Comparison of ENCODE assay signal across 24 mouse cellular contexts in the genomic region with DNA sequence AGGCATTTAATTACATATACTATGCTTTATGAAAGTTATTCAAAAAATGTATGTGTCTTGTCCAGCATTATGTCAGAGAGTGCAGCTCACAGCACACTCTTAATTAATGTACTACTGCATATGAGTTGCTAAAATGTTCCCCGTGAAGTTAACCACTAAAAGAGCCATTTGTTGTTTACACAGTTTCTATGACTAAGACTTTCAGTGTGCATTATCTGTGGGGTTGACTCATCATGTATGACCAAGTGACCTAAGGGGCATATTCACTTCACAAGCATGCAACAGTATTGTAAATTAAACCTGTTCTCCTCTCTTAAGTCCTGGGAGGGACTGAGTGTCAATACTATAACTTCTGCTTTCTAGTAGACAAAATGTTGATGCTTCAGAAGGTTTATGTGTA.
DNase-seq lines count a peak whose midpoint lies in the region; ATAC-seq and TF ChIP-seq lines count a peak whose summit lies in the region.
"Had no signal": no experiment of that assay in that cellular context is flagged by ENCODE, and none has a peak within 500 bp of the region (broad histone marks: within the 10 kb centered on the region; RNA-seq: fewer than 3 reads in every experiment).

No protein-coding gene starts in this region.

- no peaks in the 10 kb centered on the region for H3K36me3 ChIP-seq in limb, embryonic 11.5 days (ENCODE audit: control insufficient read depth, insufficient read depth, low read length)
- H3K36me3 ChIP-seq in limb, embryonic 10.5 days: no peaks in the 10 kb centered on the region
- H3K36me3 ChIP-seq in C2C12 (ENCODE audit: control insufficient read depth, insufficient read depth): no peaks in the 10 kb centered on the region
- H3K36me3 ChIP-seq: embryonic facial prominence, embryonic 13.5 days; embryonic facial prominence, embryonic 15.5 days; forebrain, embryonic 10.5 days; forebrain, embryonic 12.5 days had no signal

- no peaks in the 10 kb centered on the region for H3K27me3 ChIP-seq in limb, embryonic 11.5 days (ENCODE audit: control insufficient read depth, insufficient read depth, low read length)
- H3K27me3 ChIP-seq in limb, embryonic 10.5 days (ENCODE audit: low read depth, poor library complexity, severe bottlenecking): no peaks in the 10 kb centered on the region
- no peaks in the 10 kb centered on the region for H3K27me3 ChIP-seq in C2C12 (ENCODE audit: control insufficient read depth, insufficient read depth, insufficient read length)
- H3K27me3 ChIP-seq: embryonic facial prominence, embryonic 15.5 days; forebrain, embryonic 12.5 days; Patski had no signal

- DNase-seq in limb, embryonic 11.5 days (ENCODE audit: low spot score): peak; percentile 6
- no peak for DNase-seq in limb, embryonic 10.5 days (ENCODE audit: low spot score)
- DNase-seq in layer of hippocampus, adult 11-12 months (ENCODE audit: low spot score): no peak
- DNase-seq in testis, postnatal 10 days (ENCODE audit: low spot score): no peak
- DNase-seq: adrenal gland, postnatal 10 days; adrenal gland, postnatal 25 days; B cell, adult 2 months; cerebellum, adult 11 months; cerebellum, adult 18-20 months; cerebellum, adult 8-10 months; cerebellum, adult 9-11 months; cerebellum, postnatal 14 days; cerebellum, postnatal 36 days; embryo, embryonic 11 days had no signal

- no peak for TF ChIP-seq CTCF in C2C12 (IDR thresholded peaks at IDR 0.05; ENCODE audit: control insufficient read depth, insufficient read depth, insufficient read length)

- H3K4me3 ChIP-seq in limb, embryonic 11.5 days (ENCODE audit: low read depth, low read length): no peak overlapping the region
- H3K4me3 ChIP-seq in limb, embryonic 10.5 days: no peak overlapping the region
- no peak overlapping the region for H3K4me3 ChIP-seq in C2C12 (ENCODE audit: insufficient read depth, poor library complexity, severe bottlenecking)
- H3K4me3 ChIP-seq: embryonic facial prominence, embryonic 13.5 days; embryonic facial prominence, embryonic 15.5 days; erythroblast, embryonic 14.5 days; forebrain, embryonic 10.5 days; forebrain, embryonic 12.5 days had no signal

- H3K4me1 ChIP-seq in limb, embryonic 11.5 days (ENCODE audit: control insufficient read depth, insufficient read depth, low read length): no peaks in the 10 kb centered on the region
- H3K4me1 ChIP-seq in limb, embryonic 10.5 days: 0 out of 2 replicates have a peak, but pooled peaks cover under 1% of the 10 kb centered on the region

- no peak overlapping the region for H3K4me2 ChIP-seq in limb, embryonic 11.5 days (ENCODE audit: low read depth, severe bottlenecking)
- H3K4me2 ChIP-seq: embryonic facial prominence, embryonic 13.5 days; embryonic facial prominence, embryonic 15.5 days; forebrain, embryonic 12.5 days had no signal

- no peak overlapping the region for H3K9ac ChIP-seq in limb, embryonic 11.5 days (ENCODE audit: low read length)
- H3K9ac ChIP-seq: embryonic facial prominence, embryonic 13.5 days; embryonic facial prominence, embryonic 15.5 days; forebrain, embryonic 12.5 days had no signal

- WGBS in limb, embryonic 11.5 days: 80% methylated on average over 1 of the region's 1 CpGs
- WGBS in limb, embryonic 10.5 days: 96% methylated on average over 1 of the region's 1 CpGs

- H3ac ChIP-seq in C2C12 (ENCODE audit: control insufficient read depth, insufficient read length, low read depth): no peak overlapping the region

- ATAC-seq in limb, embryonic 11.5 days (ENCODE audit: insufficient number of reproducible peaks, low FRiP score, low TSS enrichment, low read depth): no peak
- ATAC-seq: activated CD4-positive, CD25-positive, alpha-beta regulatory T cell, adult 4 months; forebrain, embryonic 14.5 days; forebrain, embryonic 16.5 days; Patski had no signal

- no peaks in the 10 kb centered on the region for H3K9me3 ChIP-seq in limb, embryonic 11.5 days (ENCODE audit: control insufficient read depth, low read length)
- no peaks in the 10 kb centered on the region for H3K9me3 ChIP-seq in limb, embryonic 10.5 days (replicated peaks)
- H3K9me3 ChIP-seq: embryonic facial prominence, embryonic 13.5 days; embryonic facial prominence, embryonic 15.5 days; forebrain, embryonic 10.5 days; forebrain, embryonic 12.5 days had no signal

- no peaks in the 10 kb centered on the region for H3K79me2 ChIP-seq in C2C12 (ENCODE audit: control insufficient read depth, insufficient read depth)

- no peak overlapping the region for H3K27ac ChIP-seq in limb, embryonic 11.5 days (replicated peaks; ENCODE audit: low read depth, low read length)
- H3K27ac ChIP-seq in limb, embryonic 10.5 days: no peak overlapping the region
- H3K27ac ChIP-seq: embryonic facial prominence, embryonic 13.5 days; embryonic facial prominence, embryonic 15.5 days; forebrain, embryonic 10.5 days; forebrain, embryonic 12.5 days had no signal

- H3K79me3 ChIP-seq in C2C12 (ENCODE audit: low read depth): no peaks in the 10 kb centered on the region

TF ChIP-seq in C2C12, 6 proteins besides CTCF, POLR2A, EP300 and RAD21:
- TF ChIP-seq USF1 (IDR thresholded peaks at IDR 0.05; ENCODE audit: low read depth) (no peak), CEBPB (IDR thresholded peaks at IDR 0.05; ENCODE audit: low read depth) (no peak), FOSL1 (IDR thresholded peaks at IDR 0.05; ENCODE audit: insufficient read depth, low read length, poor library complexity, severe bottlenecking) (peak; percentile 92), MYOG (IDR thresholded peaks at IDR 0.05; ENCODE audit: control insufficient read depth, extremely low read depth, insufficient read length) (no peak), MAX (IDR thresholded peaks at IDR 0.05) (no peak)
TF ChIP-seq in C2C12: peak in this region for 1.
